Mouse (Mus musculus) thymus, adult 2 months (tissue): ENCODE measurements around the gene Mylk. TPM values are rescaled to one million over a fixed set of nuclear protein-coding genes. Genes with fewer than 3 reads are reported as not detected.

Source experiments
- DNase-seq: peaks from one replicate; pipeline ENCODE4 v3.0.0; 2021
- H3K27ac ChIP-seq: fragments of 200-500 bp; 2 replicates; pipeline ENCODE4 v1.5.1; 2012; ENCODE audit warnings: low read length, control low read depth; ENCODE audit not compliant: control insufficient read depth, insufficient read depth
- H3K27me3 ChIP-seq: fragments of 200-500 bp; 2 replicates; pipeline ENCODE4 v1.6.1; 2012; ENCODE audit warnings: mild to moderate bottlenecking, low read length, moderate library complexity, mixed read lengths; ENCODE audit not compliant: control insufficient read depth, insufficient read depth
- H3K36me3 ChIP-seq: fragments of 200-500 bp; 2 replicates; pipeline ENCODE4 v1.6.1; 2012; ENCODE audit warnings: mild to moderate bottlenecking, low read length, moderate library complexity; ENCODE audit not compliant: control insufficient read depth, insufficient read depth
- H3K4me1 ChIP-seq: fragments of 200-500 bp; replicated peaks from 2 replicates; pipeline ENCODE4 v1.6.1; 2012; ENCODE audit warnings: low read length; ENCODE audit not compliant: control insufficient read depth, insufficient read depth
- H3K4me3 ChIP-seq: fragments of 200-500 bp; 2 replicates; pipeline ENCODE4 v1.5.1; 2012; ENCODE audit warnings: mild to moderate bottlenecking, low read length, control low read depth, moderate library complexity; ENCODE audit not compliant: control insufficient read depth, insufficient read depth
- CTCF ChIP-seq: fragments of 200-500 bp; IDR thresholded peaks from 2 replicates; pipeline ENCODE4 v1.5.1; 2012; ENCODE audit warnings: mild to moderate bottlenecking, control low read depth, low read length, moderate library complexity, borderline replicate concordance; ENCODE audit not compliant: control insufficient read depth, poor library complexity, insufficient read depth; ENCODE audit errors: extremely low read depth
- POLR2A ChIP-seq: fragments of 200-500 bp; IDR thresholded peaks from 2 replicates; pipeline ENCODE4 v1.6.1; 2012; ENCODE audit warnings: mild to moderate bottlenecking, low read length, control low read depth, moderate library complexity; ENCODE audit not compliant: control insufficient read depth, poor library complexity, insufficient read depth; ENCODE audit errors: extremely low read depth
- WGBS: fragments of 180-500 bp; shearing (Covaris S2); methylation state at CpG from one replicate; pipeline ENCODE4 v1.1.7; 2018; 5-methylcytosine and 5-hydroxymethylcytosine counted together
- polyA plus RNA-seq: library from polyadenylated mRNA; depleted of rRNA; stranded (reverse); fragments of >200 nt; gene quantifications from 2 replicates; pipeline ENCODE4 v1.2.3, GENCODE M21; 2012

The Mylk gene
- polyA plus RNA-seq, 1 experiment, result 7.2 TPM

- WGBS, result 96% methylated on average over 10 of the region's 10 CpGs
- Histone ChIP-seq H3K27ac (no peak overlapping the region), H3K36me3 (no peaks in the 10 kb centered on the region), H3K4me1 (no peaks in the 10 kb centered on the region), H3K4me3 (no peak overlapping the region), H3K27me3 (no peaks in the 10 kb centered on the region)
- no peak for DNase-seq
- TF ChIP-seq CTCF (no peak), POLR2A (no peak)
Measured at GRCm38 (mm10) chr16:34953501-34953900, 208.5 kb downstream of the Mylk start.

GRCm38 (mm10) chr16:34957487-34958230, 212.6 kb downstream of the Mylk start:
- WGBS, result 50% methylated on average over 8 of the region's 8 CpGs
- H3K27ac ChIP-seq, result no peak overlapping the region
- no peak for DNase-seq
- TF ChIP-seq POLR2A (no peak), CTCF (no peak)
- no peaks in the 10 kb centered on the region for H3K27me3 ChIP-seq
- H3K4me1 ChIP-seq, result no peaks in the 10 kb centered on the region
- no peak overlapping the region for H3K4me3 ChIP-seq
- no peaks in the 10 kb centered on the region for H3K36me3 ChIP-seq

GRCm38 (mm10) chr16:34958667-34959066, 213.7 kb downstream of the Mylk start:
- Histone ChIP-seq H3K36me3 (no peaks in the 10 kb centered on the region), H3K27ac (no peak overlapping the region), H3K4me1 (no peaks in the 10 kb centered on the region), H3K27me3 (no peaks in the 10 kb centered on the region), H3K4me3 (no peak overlapping the region)
- no peak for DNase-seq
- 45% methylated on average over 9 of the region's 9 CpGs for WGBS
- TF ChIP-seq POLR2A (no peak), CTCF (no peak)

- DNase-seq, result no peak
- H3K36me3 ChIP-seq, result no peaks in the 10 kb centered on the region
- no peak overlapping the region for H3K27ac ChIP-seq
- 97% methylated on average over 5 of the region's 5 CpGs for WGBS
- H3K4me1 ChIP-seq, result no peaks in the 10 kb centered on the region
- no peaks in the 10 kb centered on the region for H3K27me3 ChIP-seq
- TF ChIP-seq POLR2A, result no peak
- no peak for TF ChIP-seq CTCF
- H3K4me3 ChIP-seq, result no peak overlapping the region
Measured at GRCm38 (mm10) chr16:34959261-34959660, 214.3 kb downstream of the Mylk start.

GRCm38 (mm10) chr16:34960243-34960642, 215.2 kb downstream of the Mylk start:
- H3K27me3 ChIP-seq, result no peaks in the 10 kb centered on the region
- no peaks in the 10 kb centered on the region for H3K4me1 ChIP-seq
- no peak for DNase-seq
- H3K27ac ChIP-seq, result no peak overlapping the region
- no peaks in the 10 kb centered on the region for H3K36me3 ChIP-seq
- TF ChIP-seq POLR2A (no peak), CTCF (no peak)
- 95% methylated on average over 5 of the region's 5 CpGs for WGBS
- H3K4me3 ChIP-seq, result no peak overlapping the region

- no peaks in the 10 kb centered on the region for H3K36me3 ChIP-seq
- WGBS, result 71% methylated on average over 9 of the region's 9 CpGs
- H3K27me3 ChIP-seq, result no peaks in the 10 kb centered on the region
- no peak for DNase-seq
- no peak for TF ChIP-seq POLR2A
- no peak for TF ChIP-seq CTCF
- no peak overlapping the region for H3K27ac ChIP-seq
- no peaks in the 10 kb centered on the region for H3K4me1 ChIP-seq
- no peak overlapping the region for H3K4me3 ChIP-seq
Measured at GRCm38 (mm10) chr16:34960866-34961582, 216.0 kb downstream of the Mylk start.
